Mouse (Mus musculus): ENCODE data around the gene Atxn7l3b.
"Not testable (repeated sequence)": the region's sequence is repeated elsewhere in the genome, so short reads cannot be mapped to it uniquely, and the experiment has no call there.

Atxn7l3b gene

GRCm38 (mm10) chr10:112928452-112929221 is at the start of gene Atxn7l3b:
Atxn7l3b (minus strand) TSS chr10:112929001.
- in situ Hi-C loops (cut with MboI, MseI): loop anchor here in 1 of 2 experiments (10.0 kb wide), 1 partner anchor 924 kb away; the partner anchor contains the start of gene Glipr1

DNA sequence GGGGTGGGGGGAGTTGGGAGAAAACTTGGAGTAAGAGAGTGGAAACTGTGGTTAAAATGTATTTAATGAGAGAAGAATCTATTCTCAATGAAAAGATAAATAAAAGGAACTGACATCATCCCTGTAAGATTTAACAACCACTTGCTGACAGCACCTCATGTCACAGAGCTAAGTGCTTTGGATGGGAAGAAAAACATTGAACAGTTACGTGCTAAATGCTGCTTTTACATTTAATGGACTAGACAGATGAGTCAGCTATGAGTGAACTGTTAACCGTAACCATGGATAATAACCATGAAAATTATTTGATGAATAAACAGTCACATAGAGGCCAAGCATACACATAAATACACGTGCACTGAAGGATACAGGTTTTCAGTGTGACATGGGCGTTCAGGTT is 48.8 kb upstream of the Atxn7l3b start:
- in situ Hi-C loops (cut with MboI, MseI): no loop called here

- in situ Hi-C loops (cut with MboI, MseI): no loop called here
Observed at GRCm38 (mm10) chr10:112973286-112974026, 44.7 kb upstream of the Atxn7l3b start.

DNA sequence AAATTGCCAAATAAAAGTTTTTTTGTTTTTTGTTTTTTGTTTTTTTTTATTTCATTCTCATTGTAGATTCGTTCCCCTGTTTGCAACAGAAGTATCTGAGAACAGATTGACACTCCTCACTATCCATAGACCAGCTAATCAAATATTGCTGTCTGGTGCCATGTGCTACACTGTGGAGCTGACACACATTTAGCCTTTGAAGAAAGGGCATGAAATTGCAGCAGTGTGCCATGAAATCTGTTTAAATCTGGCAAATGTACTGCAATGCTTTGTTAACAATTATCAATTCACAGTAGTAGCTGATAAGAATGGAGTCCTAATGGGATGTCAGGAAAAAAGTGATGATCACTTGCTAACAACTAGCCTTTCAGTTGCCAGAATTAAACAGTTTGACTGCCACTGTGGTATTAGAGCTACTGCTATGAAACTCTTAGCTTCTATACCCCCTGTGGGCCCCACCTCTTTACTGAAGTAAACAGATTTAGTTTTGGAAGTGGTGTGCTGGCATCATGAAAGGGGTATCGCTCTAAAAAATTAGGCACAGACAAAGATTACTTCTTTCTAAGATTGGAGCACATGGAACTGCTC is 41.3 kb upstream of the Atxn7l3b start:
- in situ Hi-C loops (cut with MboI, MseI): no loop called here

DNA sequence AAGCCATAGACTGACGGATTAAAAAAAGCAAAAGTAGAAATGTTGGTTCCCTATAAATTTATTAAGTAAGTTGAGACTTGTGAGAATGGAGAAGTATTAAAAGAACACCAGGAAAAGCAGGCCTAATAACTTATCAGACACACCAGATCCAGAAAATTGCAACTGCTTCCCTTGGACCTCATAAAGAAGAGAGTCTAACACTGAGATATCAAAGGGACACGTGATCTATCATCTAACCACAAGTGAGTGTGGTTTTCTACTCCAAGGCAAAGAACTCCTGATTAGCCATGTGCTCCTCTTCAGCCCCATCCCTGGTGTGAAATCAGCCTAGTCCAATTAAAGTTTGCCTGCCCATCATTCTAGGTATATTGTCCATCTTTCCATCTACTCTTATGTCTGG is 38.8 kb upstream of the Atxn7l3b start:
- in situ Hi-C loops (cut with MboI, MseI): no loop called here

- in situ Hi-C loops (cut with MboI, MseI): not testable (repeated sequence)
Observed at GRCm38 (mm10) chr10:112962216-112962615, 33.4 kb upstream of the Atxn7l3b start.

GRCm38 (mm10) chr10:112954140-112954539 is 25.3 kb upstream of the Atxn7l3b start:
- in situ Hi-C loops (cut with MboI, MseI): no loop called here

DNA sequence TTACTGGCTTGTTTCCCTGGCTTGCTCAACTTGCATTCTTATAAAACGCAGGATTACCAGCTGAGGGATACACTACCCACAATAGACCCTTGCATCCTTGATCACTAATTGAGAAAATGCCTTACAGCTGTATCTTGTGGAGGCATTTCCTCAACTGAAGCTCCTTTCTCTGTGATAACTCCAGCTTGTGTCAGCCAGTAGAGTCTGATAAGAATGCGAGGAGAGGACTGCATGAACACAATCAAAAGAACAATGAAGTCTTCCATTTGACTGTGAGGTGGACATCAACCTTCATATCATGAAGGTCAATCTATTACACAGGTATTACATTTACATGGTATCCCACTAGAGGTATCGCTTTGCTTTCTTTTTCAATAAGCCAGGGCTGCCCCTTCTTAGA is 19.7 kb upstream of the Atxn7l3b start:
- in situ Hi-C loops (cut with MboI, MseI): no loop called here

- in situ Hi-C loops (cut with MboI, MseI): loop anchor here in 1 of 2 experiments (10.0 kb wide), 1 partner anchor 924 kb away; the partner anchor contains the start of gene Glipr1
Observed at GRCm38 (mm10) chr10:112929222-112929615, 418 bp upstream of the Atxn7l3b start.

DNA sequence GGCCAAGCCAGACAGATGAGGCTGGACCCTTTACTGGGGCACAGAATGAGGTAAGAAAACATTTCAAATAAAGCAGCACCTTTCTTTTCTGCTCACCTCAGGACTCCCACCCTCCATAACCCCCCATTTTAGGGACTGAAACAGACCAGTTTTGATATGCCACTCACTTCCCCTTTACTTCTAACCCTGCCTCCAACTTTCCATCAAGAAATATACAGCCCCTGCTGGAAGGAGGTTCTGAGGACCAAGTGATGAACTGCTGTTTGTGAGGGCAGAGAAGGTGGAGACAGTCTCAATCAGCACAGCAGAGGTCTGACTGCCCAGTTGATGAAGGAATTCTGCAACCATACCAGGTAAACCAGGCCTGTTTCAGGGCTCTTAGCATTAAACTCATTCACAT is 1.8 kb downstream of the Atxn7l3b start:
- in situ Hi-C loops (cut with MboI, MseI): loop anchor here in 1 of 2 experiments (10.0 kb wide), 1 partner anchor 922 kb away; the partner anchor contains the start of gene Glipr1

DNA sequence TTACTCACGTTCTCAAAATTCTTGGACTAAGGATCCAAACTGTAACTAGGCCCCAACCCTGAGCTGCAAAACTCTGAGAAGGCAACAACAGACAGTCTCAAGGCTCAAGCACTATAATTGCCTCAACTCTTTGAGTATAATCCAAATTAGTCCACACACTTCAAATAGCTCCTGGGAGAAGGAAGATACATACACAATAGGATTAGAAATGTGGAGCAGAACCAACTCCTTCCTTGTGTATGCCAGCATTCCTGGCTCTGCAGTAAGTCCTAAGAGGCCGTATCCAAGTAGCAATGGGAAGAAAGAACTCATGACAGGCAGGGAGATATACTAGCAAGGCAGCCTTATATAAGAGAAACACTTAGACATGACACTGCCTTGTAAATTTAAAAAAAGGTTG is 2.5 kb downstream of the Atxn7l3b start:
- in situ Hi-C loops (cut with MboI, MseI): loop anchor here in 1 of 2 experiments (10.0 kb wide), 1 partner anchor 921 kb away; the partner anchor contains the start of gene Glipr1

- in situ Hi-C loops (cut with MboI, MseI): no loop called here
Observed at GRCm38 (mm10) chr10:112916575-112917190, 12.1 kb downstream of the Atxn7l3b start.

DNA sequence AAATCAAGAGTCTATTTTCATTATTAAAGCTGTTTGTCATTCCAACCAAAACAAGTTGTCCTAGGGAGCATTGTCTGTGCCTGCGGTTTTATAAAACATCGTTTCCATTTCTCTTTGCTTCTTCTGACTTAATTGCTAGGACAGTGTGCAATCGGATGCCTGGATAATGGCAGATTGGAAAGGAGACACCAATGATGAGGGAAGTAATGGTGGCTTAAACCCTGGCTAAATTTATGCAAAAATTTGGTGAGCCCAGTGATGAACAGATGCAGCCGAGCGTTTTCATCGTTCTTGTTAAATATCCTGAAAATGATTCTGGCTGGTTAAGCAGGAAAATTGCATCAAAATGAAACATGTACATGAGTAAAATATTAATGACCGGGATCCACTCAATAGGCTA is 28.6 kb downstream of the Atxn7l3b start:
- in situ Hi-C loops (cut with MboI, MseI): no loop called here

DNA sequence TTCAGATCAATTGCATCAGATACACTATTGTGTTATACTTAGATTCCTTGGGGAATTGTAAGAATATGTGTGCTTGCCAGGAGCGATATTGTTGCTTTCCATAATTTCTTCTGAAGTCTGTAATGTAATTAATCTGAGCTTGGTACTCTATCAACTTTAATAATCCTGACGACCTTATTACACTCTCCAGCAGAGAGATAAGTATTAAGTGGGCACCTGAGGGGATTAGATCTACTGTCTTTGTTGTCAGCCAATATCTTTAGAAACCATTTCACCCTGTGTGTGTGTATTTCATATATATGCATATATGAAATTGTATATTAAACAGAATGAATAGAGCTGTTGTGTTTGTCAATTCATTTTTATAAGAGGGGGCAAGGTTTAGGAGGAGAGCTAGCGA is 29.0 kb downstream of the Atxn7l3b start:
- in situ Hi-C loops (cut with MboI, MseI): no loop called here

DNA sequence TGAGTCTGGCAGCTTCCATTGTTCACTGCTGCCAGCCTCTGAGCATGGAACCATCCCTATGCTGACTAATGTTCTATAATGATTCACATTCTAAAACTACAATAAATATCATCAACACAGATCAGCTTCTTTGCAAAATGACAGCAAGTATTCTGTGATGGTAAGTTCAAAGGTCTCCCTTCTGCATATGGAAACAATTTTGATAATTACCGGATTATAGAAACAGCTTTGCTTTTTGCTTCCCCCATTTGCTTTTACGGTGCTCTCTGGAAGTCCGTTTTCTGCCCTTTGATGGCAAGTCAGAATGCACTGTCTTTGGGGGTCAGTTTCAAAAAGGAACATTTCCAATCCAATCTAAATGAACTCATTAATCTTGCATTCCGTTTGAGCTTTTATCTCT is 32.2 kb downstream of the Atxn7l3b start:
- in situ Hi-C loops (cut with MboI, MseI): no loop called here

GRCm38 (mm10) chr10:112893622-112894252 is 35.1 kb downstream of the Atxn7l3b start:
- in situ Hi-C loops (cut with MboI, MseI): no loop called here

- in situ Hi-C loops (cut with MboI, MseI): loop anchor here in 1 of 2 experiments (10.0 kb wide), 1 partner anchor 401 kb away; no protein-coding TSS in a partner anchor
Observed at GRCm38 (mm10) chr10:112884064-112884463, 44.7 kb downstream of the Atxn7l3b start.

DNA sequence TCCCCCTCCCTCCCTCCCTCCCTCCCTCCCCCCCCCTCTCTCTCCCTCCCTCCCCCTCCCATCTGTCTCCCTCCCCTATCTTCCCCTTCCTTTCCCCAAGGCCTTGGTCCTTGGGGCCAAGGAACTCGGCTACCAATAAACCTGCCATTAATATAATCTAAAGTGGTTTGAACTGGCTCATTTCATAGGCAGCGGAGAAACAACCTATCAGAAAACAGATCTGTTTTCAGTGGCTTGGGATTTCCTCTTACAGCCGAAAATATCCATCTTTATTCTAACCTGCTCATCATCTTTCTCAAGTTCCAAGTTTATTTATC is 45.2 kb downstream of the Atxn7l3b start:
- in situ Hi-C loops (cut with MboI, MseI): loop anchor here in 1 of 2 experiments (10.0 kb wide), 1 partner anchor 401 kb away; no protein-coding TSS in a partner anchor

DNA sequence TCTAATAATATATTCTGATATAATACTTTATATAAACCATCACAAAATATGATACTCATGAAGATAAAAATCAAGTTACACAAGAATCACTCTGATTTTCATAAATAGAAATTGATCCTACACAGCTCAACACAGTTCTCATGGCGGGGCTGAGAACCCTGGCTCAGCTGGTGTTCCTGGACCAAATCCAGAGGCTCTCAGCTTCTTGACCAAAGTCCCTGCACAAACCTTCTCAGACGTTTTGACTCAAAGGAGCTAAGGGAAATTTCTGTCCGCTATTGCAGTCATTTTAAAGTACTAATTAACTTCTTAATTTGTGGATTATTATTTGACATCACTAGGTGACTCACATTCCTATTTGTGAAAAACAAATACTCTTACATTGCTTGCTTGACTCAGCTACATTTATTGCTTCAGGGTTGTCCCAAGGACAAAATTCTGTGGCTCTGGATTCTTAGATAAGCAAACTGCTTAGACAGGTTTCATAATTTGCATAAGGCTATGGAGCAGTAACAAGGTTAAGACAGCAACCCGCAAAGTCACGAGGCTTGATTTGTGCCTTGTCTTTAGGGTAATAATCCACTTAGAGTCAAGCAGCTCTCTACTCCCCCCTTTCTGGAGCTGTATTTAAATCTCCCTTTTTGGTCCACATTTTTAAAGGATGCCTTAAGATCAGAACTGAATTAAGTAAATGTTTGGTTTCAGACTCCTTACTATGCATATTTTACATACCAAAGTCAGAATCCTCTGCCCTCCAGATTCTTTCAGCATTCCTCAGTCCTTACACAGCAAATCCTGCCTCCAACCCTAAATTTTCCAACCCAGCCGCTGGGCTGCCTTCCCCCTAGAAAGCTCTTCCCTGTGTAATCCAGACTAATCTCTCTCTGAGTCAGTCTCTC is 45.8 kb downstream of the Atxn7l3b start:
- in situ Hi-C loops (cut with MboI, MseI): loop anchor here in 1 of 2 experiments (10.0 kb wide), 1 partner anchor 402 kb away; no protein-coding TSS in a partner anchor

- in situ Hi-C loops (cut with MboI, MseI): loop anchor here in 1 of 2 experiments (10.0 kb wide), 1 partner anchor 403 kb away; no protein-coding TSS in a partner anchor
Observed at GRCm38 (mm10) chr10:112882149-112882548, 46.7 kb downstream of the Atxn7l3b start.

Data from T-helper 17 cell (primary cell).